Mouse (Mus musculus) kidney, embryonic 16.5 days (tissue): ENCODE measurements around the gene Slc2a1. TPM values are rescaled to one million over a fixed set of nuclear protein-coding genes. Genes with fewer than 3 reads are reported as not detected.

ENCODE experiments used
- ATAC-seq: fragments of 200-750 bp; cut with Nextera tagmentation; 2 replicates; pipeline ENCODE4 v1.8.0; 2017; ENCODE audit warnings: moderate TSS enrichment; ENCODE audit not compliant: low FRiP score, low TSS enrichment
- H3K27ac ChIP-seq: fragments of 300-500 bp; sonication (generic); 2 replicates; pipeline ENCODE4 v1.5.1; 2014; ENCODE audit warnings: low read length
- H3K27me3 ChIP-seq: fragments of 300-500 bp; sonication (generic); 2 replicates; pipeline ENCODE4 v1.6.1; 2014; ENCODE audit warnings: low read length, control low read depth, mixed read lengths; ENCODE audit not compliant: insufficient read depth
- H3K36me3 ChIP-seq: fragments of 300-500 bp; sonication (generic); 2 replicates; pipeline ENCODE4 v1.6.1; 2014; ENCODE audit warnings: low read length, control low read depth, mixed read lengths; ENCODE audit not compliant: insufficient read depth
- H3K4me1 ChIP-seq: fragments of 300-500 bp; sonication (generic); 2 replicates; pipeline ENCODE4 v1.6.1; 2014; ENCODE audit warnings: low read length, control low read depth, mixed read lengths; ENCODE audit not compliant: insufficient read depth
- H3K4me2 ChIP-seq: fragments of 300-500 bp; sonication (generic); replicated peaks from 2 replicates; pipeline ENCODE4 v1.6.1; 2014; ENCODE audit warnings: low read depth, low read length
- H3K4me3 ChIP-seq: fragments of 300-500 bp; sonication (generic); 2 replicates; pipeline ENCODE4 v1.5.1; 2014; ENCODE audit warnings: mild to moderate bottlenecking, low read length
- H3K9ac ChIP-seq: fragments of 300-500 bp; sonication (generic); replicated peaks from 2 replicates; pipeline ENCODE4 v1.6.1; 2014; ENCODE audit warnings: low read length
- H3K9me3 ChIP-seq: fragments of 300-500 bp; sonication (generic); 2 replicates; pipeline ENCODE4 v1.6.1; 2016; ENCODE audit warnings: low read length, control low read depth
- WGBS: fragments of 180-500 bp; shearing (Covaris S2); extraction: QIAGEN DNeasy Blood & Tissue Kit; methylation state at CpG from one replicate; pipeline ENCODE4 v1.1.7; 2014; 5-methylcytosine and 5-hydroxymethylcytosine counted together
- polyA plus RNA-seq: library from polyadenylated mRNA; unstranded; fragments of >200 nt; fragmentation: Nextera tagmentation; extraction: Ambion mirVana; gene quantifications from 2 replicates; pipeline ENCODE4 v1.2.1, GENCODE M21; 2015

The Slc2a1 gene
- polyA plus RNA-seq, 1 experiment from 2014 or later, result 98.6 TPM

- no peak for ATAC-seq
- WGBS, result 64% methylated on average over 8 of the region's 8 CpGs
- no peaks in the 10 kb centered on the region for H3K27me3 ChIP-seq
Observed at GRCm38 (mm10) chr4:119138776-119139175, 30.3 kb downstream of the Slc2a1 start.

GRCm38 (mm10) chr4:119140126-119140525 is 31.6 kb downstream of the Slc2a1 start:
- WGBS, result 55% methylated on average over 3 of the region's 3 CpGs
- Histone ChIP-seq H3K27ac (no peak overlapping the region), H3K4me3 (no peak overlapping the region)

More at GRCm38 (mm10) chr4:119138776-119139175, 30.3 kb downstream of the Slc2a1 start:
- Histone ChIP-seq H3K4me1 (peaks cover 9% of the 10 kb centered on the region; the same call in 1 of the 2 replicates), H3K4me2 (peak overlapping the region; percentile 50), H3K4me3 (no peak overlapping the region), H3K9me3 (no peaks in the 10 kb centered on the region), H3K9ac (no peak overlapping the region), H3K27ac (no peak overlapping the region), H3K36me3 (peaks cover 37% of the 10 kb centered on the region)

GRCm38 (mm10) chr4:119141191-119141590 is 32.7 kb downstream of the Slc2a1 start:
- Histone ChIP-seq H3K4me3 (no peak overlapping the region), H3K4me1 (peaks cover 9% of the 10 kb centered on the region; the same call in 1 of the 2 replicates), H3K4me2 (no peak overlapping the region), H3K9ac (no peak overlapping the region), H3K36me3 (peaks cover 14% of the 10 kb centered on the region), H3K27me3 (no peaks in the 10 kb centered on the region), H3K27ac (no peak overlapping the region), H3K9me3 (no peaks in the 10 kb centered on the region)
- ATAC-seq, result no peak
- WGBS, result 62% methylated on average over 10 of the region's 10 CpGs

More at GRCm38 (mm10) chr4:119140126-119140525, 31.6 kb downstream of the Slc2a1 start:
- H3K4me1 ChIP-seq, result peaks cover 9% of the 10 kb centered on the region; the same call in 1 of the 2 replicates
- no peak for ATAC-seq
- H3K27me3 ChIP-seq, result no peaks in the 10 kb centered on the region
- no peak overlapping the region for H3K4me2 ChIP-seq
- no peaks in the 10 kb centered on the region for H3K9me3 ChIP-seq
- no peak overlapping the region for H3K9ac ChIP-seq
- H3K36me3 ChIP-seq, result peaks cover 24% of the 10 kb centered on the region

- Histone ChIP-seq H3K4me2 (peak overlapping the region; percentile 43), H3K36me3 (peaks cover 2% of the 10 kb centered on the region; the same call in 1 of the 2 replicates), H3K27me3 (no peaks in the 10 kb centered on the region), H3K27ac (no peak overlapping the region), H3K4me3 (peak overlapping the region; percentile 18), H3K9me3 (no peaks in the 10 kb centered on the region), H3K4me1 (peaks cover 9% of the 10 kb centered on the region; the same call in 1 of the 2 replicates), H3K9ac (no peak overlapping the region)
- ATAC-seq, result peak; percentile 58; the same call in 1 of the 2 replicates
- 20% methylated on average over 24 of the region's 24 CpGs for WGBS
Observed at GRCm38 (mm10) chr4:119142230-119142871, 33.8 kb downstream of the Slc2a1 start.

GRCm38 (mm10) chr4:119146816-119147215 is 38.3 kb downstream of the Slc2a1 start:
- Histone ChIP-seq H3K27ac (no peak overlapping the region), H3K9me3 (no peaks in the 10 kb centered on the region), H3K9ac (no peak overlapping the region), H3K4me3 (no peak overlapping the region), H3K27me3 (no peaks in the 10 kb centered on the region), H3K4me1 (no peaks in the 10 kb centered on the region), H3K4me2 (no peak overlapping the region), H3K36me3 (no peaks in the 10 kb centered on the region)
- ATAC-seq, result no peak
- 86% methylated on average over 7 of the region's 7 CpGs for WGBS

- 72% methylated on average over 5 of the region's 5 CpGs for WGBS
- H3K4me1 ChIP-seq, result no peaks in the 10 kb centered on the region
- no peak overlapping the region for H3K4me2 ChIP-seq
- no peak for ATAC-seq
- no peak overlapping the region for H3K9ac ChIP-seq
- H3K4me3 ChIP-seq, result no peak overlapping the region
- no peaks in the 10 kb centered on the region for H3K27me3 ChIP-seq
- no peak overlapping the region for H3K27ac ChIP-seq
- no peaks in the 10 kb centered on the region for H3K9me3 ChIP-seq
- H3K36me3 ChIP-seq, result no peaks in the 10 kb centered on the region
Observed at GRCm38 (mm10) chr4:119147347-119147746, 38.8 kb downstream of the Slc2a1 start.

- 69% methylated on average over 11 of the region's 11 CpGs for WGBS
- H3K27me3 ChIP-seq, result no peaks in the 10 kb centered on the region
- ATAC-seq, result no peak
- H3K9ac ChIP-seq, result no peak overlapping the region
- no peak overlapping the region for H3K4me3 ChIP-seq
- no peak overlapping the region for H3K27ac ChIP-seq
- H3K36me3 ChIP-seq, result no peaks in the 10 kb centered on the region
- H3K4me2 ChIP-seq, result no peak overlapping the region
- no peaks in the 10 kb centered on the region for H3K9me3 ChIP-seq
- H3K4me1 ChIP-seq, result no peaks in the 10 kb centered on the region
Observed at GRCm38 (mm10) chr4:119148741-119149140, 40.2 kb downstream of the Slc2a1 start.

GRCm38 (mm10) chr4:119157186-119157585 is 48.7 kb downstream of the Slc2a1 start:
- H3K4me1 ChIP-seq, result no peaks in the 10 kb centered on the region
- WGBS, result 40% methylated on average over 2 of the region's 2 CpGs
- H3K9me3 ChIP-seq, result no peaks in the 10 kb centered on the region
- no peaks in the 10 kb centered on the region for H3K36me3 ChIP-seq
- ATAC-seq, result no peak
- no peak overlapping the region for H3K9ac ChIP-seq
- H3K27me3 ChIP-seq, result no peaks in the 10 kb centered on the region
- no peak overlapping the region for H3K4me3 ChIP-seq
- H3K27ac ChIP-seq, result no peak overlapping the region
- no peak overlapping the region for H3K4me2 ChIP-seq

- Histone ChIP-seq H3K36me3 (no peaks in the 10 kb centered on the region), H3K27ac (no peak overlapping the region), H3K4me2 (no peak overlapping the region), H3K9ac (no peak overlapping the region), H3K4me1 (no peaks in the 10 kb centered on the region), H3K9me3 (no peaks in the 10 kb centered on the region), H3K27me3 (no peaks in the 10 kb centered on the region), H3K4me3 (no peak overlapping the region)
- ATAC-seq, result no peak
- 69% methylated on average over 5 of the region's 5 CpGs for WGBS
Observed at GRCm38 (mm10) chr4:119157891-119158290, 49.4 kb downstream of the Slc2a1 start.

- Histone ChIP-seq H3K36me3 (no peaks in the 10 kb centered on the region), H3K9me3 (no peaks in the 10 kb centered on the region), H3K4me2 (no peak overlapping the region), H3K4me1 (no peaks in the 10 kb centered on the region), H3K27ac (no peak overlapping the region), H3K9ac (no peak overlapping the region), H3K27me3 (no peaks in the 10 kb centered on the region), H3K4me3 (no peak overlapping the region)
- no peak for ATAC-seq
- WGBS, result 58% methylated on average over 3 of the region's 3 CpGs
Observed at GRCm38 (mm10) chr4:119161358-119161757, 52.8 kb downstream of the Slc2a1 start.
